Mouse (Mus musculus) bone marrow, adult 2 months (tissue): Measurements from ENCODE around the gene Gm49711.

Experiments
- CTCF ChIP-seq: fragments of 200-500 bp; IDR thresholded peaks from 2 replicates; pipeline ENCODE4 v1.5.1; 2011; ENCODE audit warnings: low read length, control low read depth; ENCODE audit not compliant: control insufficient read depth, insufficient read depth
- POLR2A ChIP-seq: fragments of 200-500 bp; IDR thresholded peaks from 2 replicates; pipeline ENCODE4 v1.6.1; 2011; ENCODE audit warnings: low read depth, mild to moderate bottlenecking, control low read depth, low read length, borderline replicate concordance; ENCODE audit not compliant: control insufficient read depth

GRCm38 (mm10) chr16:92117337-92118209 lies 59.5 kb downstream of the Gm49711 start:
- no peak for TF ChIP-seq POLR2A
- TF ChIP-seq CTCF: no peak
